Mouse (Mus musculus): ENCODE data around the gene 1700025G04Rik. TPM values are rescaled to one million over a fixed set of nuclear protein-coding genes. Genes with fewer than 3 reads are reported as not detected.

Gene 1700025G04Rik
- total and polyA plus RNA-seq, 3 experiments, result 1.5 to 19.5 (median 12.8) TPM

- Histone ChIP-seq H3K79me2 (replicated peaks; ENCODE audit: control insufficient read depth, extremely low read depth, insufficient read depth, poor library complexity, severe bottlenecking) (no peaks in the 10 kb centered on the region), H3K9me3 (replicated peaks; ENCODE audit: low read length) (no peaks in the 10 kb centered on the region), H3K36me3 (replicated peaks in 1 of 2; ENCODE audit: control insufficient read depth in 1 of 2, insufficient read depth in 1 of 2, low read length in 1 of 2) (peaks cover 0 to 1% of the 10 kb centered on the region in 2 experiments), H3K4me1 (ENCODE audit: control insufficient read depth in 1 of 2, insufficient read depth in 2 of 2) (peaks cover 0 to 6% of the 10 kb centered on the region in 2 experiments; a peak in 1 of 4 replicates), H3K27ac (ENCODE audit: insufficient read depth, low read depth) (no peak overlapping the region), H3K4me3 (replicated peaks in 1 of 3; ENCODE audit: low read depth in 2 of 3, low read length in 2 of 3, poor library complexity in 1 of 3) (no peak overlapping the region), H3K9ac (ENCODE audit: insufficient read depth, low read depth) (no peak overlapping the region), H3K27me3 (replicated peaks) (no peaks in the 10 kb centered on the region), H3K4me2 (ENCODE audit: insufficient read depth, low read depth, poor library complexity, severe bottlenecking) (no peak overlapping the region)
- in situ Hi-C loops (cut with MboI; ENCODE audit: low pct_ligation_motif_present, low pct_unique_long_range_greater_than_20kb, low sequenced_read_pairs) (no loop called here), dilution Hi-C loops (cut with MboI; ENCODE audit: extremely low pct_ligation_motif_present, extremely low pct_unique_long_range_greater_than_20kb, low sequenced_read_pairs) (no loop called here)
- TF ChIP-seq ZKSCAN1 (IDR thresholded peaks at IDR 0.05; ENCODE audit: borderline replicate concordance, low read depth, low read length) (no peak), MAX (IDR thresholded peaks at IDR 0.05; ENCODE audit: low read length) (no peak), USF1 (IDR thresholded peaks at IDR 0.05; ENCODE audit: low read depth, low read length) (no peak), RCOR1 (conservative IDR thresholded peaks at IDR 0.05; ENCODE audit: low read depth, low read length) (no peak)
- no peak for DNase-seq (ENCODE audit: extremely low read depth)
Observed at GRCm38 (mm10) chr1:151926826-151927225, 163.1 kb downstream of the 1700025G04Rik start.

GRCm38 (mm10) chr1:151926141-151926540 is 163.8 kb downstream of the 1700025G04Rik start:
- H3K4me3 ChIP-seq (replicated peaks in 1 of 3; ENCODE audit: low read depth in 2 of 3, low read length in 2 of 3, poor library complexity in 1 of 3), result no peak overlapping the region
- no peak overlapping the region for H3K9ac ChIP-seq (ENCODE audit: insufficient read depth, low read depth)
- DNase-seq (ENCODE audit: extremely low read depth), result peak; percentile 27
- in situ Hi-C loops (cut with MboI; ENCODE audit: low pct_ligation_motif_present, low pct_unique_long_range_greater_than_20kb, low sequenced_read_pairs), result no loop called here
- dilution Hi-C loops (cut with MboI; ENCODE audit: extremely low pct_ligation_motif_present, extremely low pct_unique_long_range_greater_than_20kb, low sequenced_read_pairs), result no loop called here
- H3K9me3 ChIP-seq (replicated peaks; ENCODE audit: low read length), result no peaks in the 10 kb centered on the region
- H3K4me1 ChIP-seq (ENCODE audit: control insufficient read depth in 1 of 2, insufficient read depth in 2 of 2), result peaks cover 0 to 6% of the 10 kb centered on the region in 2 experiments; a peak in 1 of 4 replicates
- no peaks in the 10 kb centered on the region for H3K79me2 ChIP-seq (replicated peaks; ENCODE audit: control insufficient read depth, extremely low read depth, insufficient read depth, poor library complexity, severe bottlenecking)
- no peaks in the 10 kb centered on the region for H3K27me3 ChIP-seq (replicated peaks)
- peaks cover 0 to 1% of the 10 kb centered on the region in 2 experiments for H3K36me3 ChIP-seq (replicated peaks in 1 of 2; ENCODE audit: control insufficient read depth in 1 of 2, insufficient read depth in 1 of 2, low read length in 1 of 2)
- H3K27ac ChIP-seq (ENCODE audit: insufficient read depth, low read depth), result no peak overlapping the region
- H3K4me2 ChIP-seq (ENCODE audit: insufficient read depth, low read depth, poor library complexity, severe bottlenecking), result peak overlapping the region; percentile 57
- TF ChIP-seq MAFK (IDR thresholded peaks at IDR 0.05; ENCODE audit: insufficient replicate concordance, low read length), result no peak
- TF ChIP-seq CTCF (conservative IDR thresholded peaks at IDR 0.05 in 1 of 2, IDR thresholded peaks at IDR 0.05 in 1 of 2; ENCODE audit: low read depth in 2 of 2, low read length in 2 of 2), result peak in 1 of 2 experiments; percentile 43; a peak in 2 of 4 replicates
- peak; percentile 26 for TF ChIP-seq SMC3 (IDR thresholded peaks at IDR 0.05; ENCODE audit: low read depth, low read length)
- peak; percentile 50 for TF ChIP-seq RAD21 (IDR thresholded peaks at IDR 0.05; ENCODE audit: low read depth, low read length)

- no peak overlapping the region for H3K4me3 ChIP-seq (replicated peaks in 1 of 3; ENCODE audit: low read depth in 2 of 3, low read length in 2 of 3, poor library complexity in 1 of 3)
- dilution Hi-C loops (cut with MboI; ENCODE audit: extremely low pct_ligation_motif_present, extremely low pct_unique_long_range_greater_than_20kb, low sequenced_read_pairs), result no loop called here
Observed at GRCm38 (mm10) chr1:151925738-151926137, 164.2 kb downstream of the 1700025G04Rik start.

More at GRCm38 (mm10) chr1:151925738-151926137, 164.2 kb downstream of the 1700025G04Rik start:
- no peak overlapping the region for H3K9ac ChIP-seq (ENCODE audit: insufficient read depth, low read depth)
- no peak for DNase-seq (ENCODE audit: extremely low read depth)
- no peaks in the 10 kb centered on the region for H3K79me2 ChIP-seq (replicated peaks; ENCODE audit: control insufficient read depth, extremely low read depth, insufficient read depth, poor library complexity, severe bottlenecking)
- H3K9me3 ChIP-seq (replicated peaks; ENCODE audit: low read length), result no peaks in the 10 kb centered on the region
- no peak overlapping the region for H3K27ac ChIP-seq (ENCODE audit: insufficient read depth, low read depth)
- H3K4me2 ChIP-seq (ENCODE audit: insufficient read depth, low read depth, poor library complexity, severe bottlenecking), result peak overlapping the region; percentile 57; the same call in 1 of the 2 replicates
- H3K36me3 ChIP-seq (replicated peaks in 1 of 2; ENCODE audit: control insufficient read depth in 1 of 2, insufficient read depth in 1 of 2, low read length in 1 of 2), result peaks cover 0 to 1% of the 10 kb centered on the region in 2 experiments
- TF ChIP-seq CHD1 (IDR thresholded peaks at IDR 0.05; ENCODE audit: low read depth, low read length) (no peak), JUND (conservative IDR thresholded peaks at IDR 0.05; ENCODE audit: low read depth, low read length) (no peak), ZKSCAN1 (IDR thresholded peaks at IDR 0.05; ENCODE audit: borderline replicate concordance, low read depth, low read length) (no peak), CHD2 (IDR thresholded peaks at IDR 0.05; ENCODE audit: low read length) (no peak), MXI1 (IDR thresholded peaks at IDR 0.05; ENCODE audit: low read depth, low read length) (no peak), EP300 (IDR thresholded peaks at IDR 0.05; ENCODE audit: low read length) (no peak), CTCF (conservative IDR thresholded peaks at IDR 0.05 in 1 of 2, IDR thresholded peaks at IDR 0.05 in 1 of 2; ENCODE audit: low read depth in 2 of 2, low read length in 2 of 2) (no peak), ZNF384 (IDR thresholded peaks at IDR 0.05; ENCODE audit: low read depth, low read length) (no peak), RAD21 (IDR thresholded peaks at IDR 0.05; ENCODE audit: low read depth, low read length) (no peak), MEF2A (IDR thresholded peaks at IDR 0.05; ENCODE audit: borderline replicate concordance, low read depth, low read length) (no peak), TBP (conservative IDR thresholded peaks at IDR 0.05; ENCODE audit: low read depth, low read length) (no peak)
- H3K27me3 ChIP-seq (replicated peaks), result no peaks in the 10 kb centered on the region
- in situ Hi-C loops (cut with MboI; ENCODE audit: low pct_ligation_motif_present, low pct_unique_long_range_greater_than_20kb, low sequenced_read_pairs), result no loop called here
- H3K4me1 ChIP-seq (ENCODE audit: control insufficient read depth in 1 of 2, insufficient read depth in 2 of 2), result peaks cover 0 to 6% of the 10 kb centered on the region in 2 experiments; a peak in 1 of 4 replicates
